Mouse (Mus musculus) neural tube, embryonic 12.5 days (tissue): ENCODE measurements around the gene Lgmn. TPM values are rescaled to one million over a fixed set of nuclear protein-coding genes. Genes with fewer than 3 reads are reported as not detected.

Experiments
- ATAC-seq: fragments of 200-750 bp; cut with Nextera tagmentation; 2 replicates; pipeline ENCODE4 v1.8.0; 2017; ENCODE audit warnings: low read depth, mild to moderate bottlenecking, moderate TSS enrichment, moderate library complexity; ENCODE audit not compliant: low FRiP score
- H3K27ac ChIP-seq: fragments of 300-500 bp; sonication (generic); 2 replicates; pipeline ENCODE4 v1.5.1; 2016
- H3K27me3 ChIP-seq: fragments of 300-500 bp; sonication (generic); replicated peaks from 2 replicates; pipeline ENCODE4 v1.6.1; 2016; ENCODE audit warnings: mild to moderate bottlenecking
- H3K36me3 ChIP-seq: fragments of 300-500 bp; sonication (generic); 2 replicates; pipeline ENCODE4 v1.6.1; 2016; ENCODE audit warnings: mild to moderate bottlenecking
- H3K4me1 ChIP-seq: fragments of 300-500 bp; sonication (generic); 2 replicates; pipeline ENCODE4 v1.6.1; 2016
- H3K4me2 ChIP-seq: fragments of 300-500 bp; sonication (generic); replicated peaks from 2 replicates; pipeline ENCODE4 v1.6.1; 2016; ENCODE audit warnings: mild to moderate bottlenecking
- H3K4me3 ChIP-seq: fragments of 300-500 bp; sonication (generic); 2 replicates; pipeline ENCODE4 v1.5.1; 2016
- H3K9ac ChIP-seq: fragments of 300-500 bp; sonication (generic); 2 replicates; pipeline ENCODE4 v1.6.1; 2016; ENCODE audit warnings: mild to moderate bottlenecking
- H3K9me3 ChIP-seq: fragments of 300-500 bp; sonication (generic); 2 replicates; pipeline ENCODE4 v1.6.1; 2016; ENCODE audit warnings: mild to moderate bottlenecking
- WGBS: fragments of 180-500 bp; shearing (Covaris S2); methylation state at CpG from one replicate; pipeline ENCODE4 v1.1.7; 2016; 5-methylcytosine and 5-hydroxymethylcytosine counted together
- polyA plus RNA-seq: library from polyadenylated mRNA; unstranded; fragments of >200 nt; fragmentation: Nextera tagmentation; extraction: Ambion mirVana; gene quantifications from 2 replicates; pipeline ENCODE4 v1.2.1, GENCODE M21; 2016

Gene Lgmn
- polyA plus RNA-seq, 1 experiment from 2014 or later = 71.8 TPM

- Histone ChIP-seq H3K4me3 (no peak overlapping the region), H3K4me2 (no peak overlapping the region), H3K4me1 (no peaks in the 10 kb centered on the region), H3K36me3 (no peaks in the 10 kb centered on the region), H3K27ac (no peak overlapping the region), H3K9me3 (no peaks in the 10 kb centered on the region), H3K9ac (no peak overlapping the region), H3K27me3 (no peaks in the 10 kb centered on the region)
- WGBS = 87% methylated on average over 10 of the region's 10 CpGs
- no peak for ATAC-seq
These were observed 85.3 kb downstream of the Lgmn start for GRCm38 (mm10) chr12:102354126-102354984.

GRCm38 (mm10) chr12:102350997-102351396 lies 88.6 kb downstream of the Lgmn start:
- Histone ChIP-seq H3K4me3 (no peak overlapping the region), H3K9ac (no peak overlapping the region), H3K9me3 (no peaks in the 10 kb centered on the region), H3K36me3 (no peaks in the 10 kb centered on the region), H3K27me3 (no peaks in the 10 kb centered on the region), H3K4me1 (no peaks in the 10 kb centered on the region), H3K4me2 (no peak overlapping the region), H3K27ac (no peak overlapping the region)
- WGBS = 84% methylated on average over 1 of the region's 1 CpGs
- ATAC-seq = no peak

GRCm38 (mm10) chr12:102348447-102348846 lies 91.2 kb downstream of the Lgmn start:
- H3K4me1 ChIP-seq = no peaks in the 10 kb centered on the region
- 92% methylated on average over 6 of the region's 6 CpGs for WGBS
- H3K4me2 ChIP-seq = no peak overlapping the region
- H3K27me3 ChIP-seq = no peaks in the 10 kb centered on the region
- H3K27ac ChIP-seq = no peak overlapping the region
- no peaks in the 10 kb centered on the region for H3K9me3 ChIP-seq
- no peak overlapping the region for H3K9ac ChIP-seq
- H3K4me3 ChIP-seq = no peak overlapping the region
- no peaks in the 10 kb centered on the region for H3K36me3 ChIP-seq
- ATAC-seq = no peak

GRCm38 (mm10) chr12:102346507-102346906 lies 93.1 kb downstream of the Lgmn start:
- ATAC-seq = no peak
- H3K27me3 ChIP-seq = no peaks in the 10 kb centered on the region
- H3K4me2 ChIP-seq = no peak overlapping the region
- H3K36me3 ChIP-seq = no peaks in the 10 kb centered on the region
- no peak overlapping the region for H3K27ac ChIP-seq
- no peaks in the 10 kb centered on the region for H3K4me1 ChIP-seq
- WGBS = 9% methylated on average over 1 of the region's 1 CpGs
- no peak overlapping the region for H3K9ac ChIP-seq
- H3K4me3 ChIP-seq = no peak overlapping the region
- no peaks in the 10 kb centered on the region for H3K9me3 ChIP-seq

GRCm38 (mm10) chr12:102345031-102345815 lies 94.4 kb downstream of the Lgmn start:
- no peak for ATAC-seq
- Histone ChIP-seq H3K9me3 (no peaks in the 10 kb centered on the region), H3K4me3 (no peak overlapping the region), H3K36me3 (no peaks in the 10 kb centered on the region), H3K9ac (no peak overlapping the region), H3K27me3 (no peaks in the 10 kb centered on the region), H3K4me1 (no peaks in the 10 kb centered on the region), H3K4me2 (no peak overlapping the region), H3K27ac (no peak overlapping the region)
- 72% methylated on average over 14 of the region's 14 CpGs for WGBS

Other genes with a start within 250 kb of the Lgmn start
- 4.0 and 5.6 TPM in 2 replicates for gene Rin3, start 156.8 kb downstream of the Lgmn start, polyA plus RNA-seq
- gene Golga5, start 29.3 kb upstream of the Lgmn start, polyA plus RNA-seq = 29.4 and 35.3 TPM in 2 replicates
- 72.4 and 78.1 TPM in 2 replicates for gene Chga, start 115.2 kb upstream of the Lgmn start, polyA plus RNA-seq